Mouse (Mus musculus): ENCODE results near the gene B4galt5. TPM values are rescaled to one million over a fixed set of nuclear protein-coding genes. Genes with fewer than 3 reads are reported as not detected.

Gene B4galt5
- polyA plus RNA-seq, 1 experiment from 2014 or later: 4.5 TPM

DNA sequence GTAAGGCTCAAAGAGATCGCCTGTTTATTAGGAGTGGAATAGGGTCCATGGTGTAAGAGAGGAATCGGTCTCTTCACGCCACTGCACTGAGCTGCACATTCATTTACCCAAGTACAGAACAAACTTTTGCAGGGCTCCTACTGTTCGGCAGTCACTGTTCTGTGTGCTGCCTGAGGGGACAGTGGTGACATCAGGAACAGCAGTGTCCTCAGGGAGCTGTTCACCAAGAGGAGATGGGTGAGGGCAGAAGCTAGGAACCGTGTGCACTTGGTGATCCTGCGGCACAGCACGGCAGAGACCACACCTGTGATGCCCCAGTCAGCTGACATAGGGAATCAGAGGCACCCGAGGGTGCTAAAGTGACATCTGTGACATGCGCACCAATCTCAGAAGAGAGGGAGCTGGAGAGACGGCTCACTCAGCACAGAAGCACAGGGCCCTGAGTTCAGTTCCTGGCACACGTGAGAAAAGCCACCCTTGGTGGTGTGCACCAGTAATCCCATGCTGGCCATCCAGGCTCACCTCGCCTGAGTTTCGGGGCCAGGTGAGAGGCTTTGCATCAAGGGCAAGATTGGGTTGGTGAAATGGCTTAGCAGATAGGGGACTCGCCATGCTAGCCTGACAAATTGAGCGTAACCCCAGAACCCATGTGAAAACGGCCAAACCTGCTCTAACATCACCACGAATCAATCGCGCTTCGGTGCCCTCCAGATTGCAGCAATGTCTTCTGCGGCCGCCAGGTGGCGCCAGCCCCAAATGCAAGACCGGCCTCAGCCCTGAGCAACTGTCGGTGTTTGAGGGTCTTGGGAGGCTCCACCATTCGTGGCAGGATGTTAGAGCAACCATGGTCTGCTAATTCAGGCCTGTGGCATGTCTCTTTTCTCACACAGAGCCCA, 68.6 kb downstream of the B4galt5 start:
- no peaks in the 10 kb centered on the region for H3K36me3 ChIP-seq (ENCODE audit: control insufficient read depth, insufficient read depth, low read length)

DNA sequence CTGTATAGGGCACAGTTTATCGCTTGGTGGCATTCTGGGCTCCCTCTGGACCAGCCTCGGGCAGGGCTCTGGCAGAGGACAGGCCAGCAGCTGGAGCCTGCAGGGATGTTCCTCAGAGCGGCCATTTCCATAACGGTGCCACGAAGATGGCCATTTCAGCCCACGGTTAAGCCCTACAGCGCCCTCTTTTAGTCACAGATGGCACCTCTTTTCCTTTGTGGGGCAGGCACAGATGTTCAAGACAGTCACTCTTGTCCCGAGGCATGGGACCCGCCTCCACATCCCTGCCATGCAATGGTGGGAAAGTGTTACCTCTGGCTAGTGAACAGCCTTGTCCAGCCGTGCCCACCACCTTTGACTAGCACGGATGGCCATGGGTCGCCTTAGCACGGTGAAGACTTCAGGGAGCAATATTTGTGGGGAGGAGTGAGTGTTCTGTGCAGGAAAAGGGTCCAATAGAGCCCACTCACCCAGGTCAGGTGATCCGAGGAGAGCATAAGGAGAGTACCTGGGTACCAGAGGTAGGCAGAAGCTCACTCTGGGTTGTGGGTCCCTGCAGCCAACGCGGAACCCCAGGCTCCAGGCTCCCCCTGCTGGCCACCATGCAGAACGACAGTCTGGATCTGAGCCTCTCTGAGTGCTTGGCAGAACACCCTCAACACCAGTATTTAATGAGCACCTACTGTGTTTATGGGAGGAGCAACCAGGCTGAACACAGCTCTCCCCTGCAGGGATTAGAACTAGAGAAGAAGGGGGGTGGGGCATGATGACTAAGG, 70.0 kb downstream of the B4galt5 start:
- H3K4me2 ChIP-seq (replicated peaks; ENCODE audit: low read depth): no peak overlapping the region
- no peak overlapping the region for H3K9ac ChIP-seq (ENCODE audit: low read length)
- no peak overlapping the region for H3K27ac ChIP-seq (replicated peaks)
- no peak overlapping the region for H3K4me3 ChIP-seq (ENCODE audit: low read depth, low read length)
- WGBS: 57% methylated on average over 17 of the region's 17 CpGs
- H3K9me3 ChIP-seq (ENCODE audit: control insufficient read depth, low read length): no peaks in the 10 kb centered on the region
- peak; percentile 72 for DNase-seq (ENCODE audit: low spot score)
- no peaks in the 10 kb centered on the region for H3K27me3 ChIP-seq (ENCODE audit: control insufficient read depth, insufficient read depth, low read length)
- TF ChIP-seq CTCF (IDR thresholded peaks at IDR 0.05; ENCODE audit: low read depth) (peak; percentile 94), EP300 (optimal IDR thresholded peaks at IDR 0.05) (no peak)
- no peaks in the 10 kb centered on the region for H3K4me1 ChIP-seq (replicated peaks; ENCODE audit: control insufficient read depth, insufficient read depth)
- peak; percentile 63 for ATAC-seq (ENCODE audit: low FRiP score, low TSS enrichment)
- no peaks in the 10 kb centered on the region for H3K36me3 ChIP-seq (ENCODE audit: control insufficient read depth, insufficient read depth, low read length)

More for the DNA sequence above, 68.6 kb downstream of the B4galt5 start:
- peak; percentile 99 for TF ChIP-seq CTCF (IDR thresholded peaks at IDR 0.05; ENCODE audit: low read depth)
- TF ChIP-seq EP300 (optimal IDR thresholded peaks at IDR 0.05): no peak
- H3K4me3 ChIP-seq (ENCODE audit: low read depth, low read length): no peak overlapping the region
- H3K27ac ChIP-seq (replicated peaks): no peak overlapping the region
- H3K27me3 ChIP-seq (ENCODE audit: control insufficient read depth, insufficient read depth, low read length): no peaks in the 10 kb centered on the region
- ATAC-seq (ENCODE audit: low FRiP score, low TSS enrichment) (peak; percentile 80), DNase-seq (ENCODE audit: low spot score) (peak; percentile 71)
- no peaks in the 10 kb centered on the region for H3K4me1 ChIP-seq (replicated peaks; ENCODE audit: control insufficient read depth, insufficient read depth)
- H3K9ac ChIP-seq (ENCODE audit: low read length): no peak overlapping the region
- WGBS: 44% methylated on average over 26 of the region's 26 CpGs
- H3K4me2 ChIP-seq (replicated peaks; ENCODE audit: low read depth): no peak overlapping the region
- H3K9me3 ChIP-seq (ENCODE audit: control insufficient read depth, low read length): no peaks in the 10 kb centered on the region

DNA sequence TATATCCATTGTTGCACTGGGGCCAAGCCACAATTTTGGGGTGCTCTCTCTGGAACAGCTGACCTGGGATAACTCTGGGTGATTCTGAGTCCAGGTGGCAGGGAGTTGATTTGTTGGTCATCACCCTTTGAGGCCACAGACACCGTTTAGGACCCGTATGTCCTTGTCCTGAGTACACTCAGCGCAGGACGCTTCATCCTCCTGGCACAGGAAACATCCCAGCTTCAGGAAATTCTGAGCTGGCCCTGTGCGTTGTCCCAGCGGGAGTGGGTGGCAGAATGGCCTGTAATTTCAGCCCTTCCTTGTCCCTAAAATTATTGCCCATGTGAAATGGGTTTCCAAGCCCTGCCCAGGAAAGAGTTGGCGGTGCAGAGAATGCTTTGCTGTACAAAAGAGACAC, 71.0 kb downstream of the B4galt5 start:
- H3K9ac ChIP-seq (ENCODE audit: low read length): no peak overlapping the region
- no peaks in the 10 kb centered on the region for H3K9me3 ChIP-seq (ENCODE audit: control insufficient read depth, low read length)
- no peak overlapping the region for H3K4me3 ChIP-seq (ENCODE audit: low read depth, low read length)
- ATAC-seq (ENCODE audit: low FRiP score, low TSS enrichment) (no peak), DNase-seq (ENCODE audit: low spot score) (no peak)
- 82% methylated on average over 7 of the region's 7 CpGs for WGBS
- no peaks in the 10 kb centered on the region for H3K27me3 ChIP-seq (ENCODE audit: control insufficient read depth, insufficient read depth, low read length)
- H3K4me1 ChIP-seq (replicated peaks; ENCODE audit: control insufficient read depth, insufficient read depth): no peaks in the 10 kb centered on the region
- no peak overlapping the region for H3K27ac ChIP-seq (replicated peaks)
- no peak for TF ChIP-seq EP300 (optimal IDR thresholded peaks at IDR 0.05)
- no peak for TF ChIP-seq CTCF (IDR thresholded peaks at IDR 0.05; ENCODE audit: low read depth)
- no peaks in the 10 kb centered on the region for H3K36me3 ChIP-seq (ENCODE audit: control insufficient read depth, insufficient read depth, low read length)
- H3K4me2 ChIP-seq (replicated peaks; ENCODE audit: low read depth): no peak overlapping the region

DNA sequence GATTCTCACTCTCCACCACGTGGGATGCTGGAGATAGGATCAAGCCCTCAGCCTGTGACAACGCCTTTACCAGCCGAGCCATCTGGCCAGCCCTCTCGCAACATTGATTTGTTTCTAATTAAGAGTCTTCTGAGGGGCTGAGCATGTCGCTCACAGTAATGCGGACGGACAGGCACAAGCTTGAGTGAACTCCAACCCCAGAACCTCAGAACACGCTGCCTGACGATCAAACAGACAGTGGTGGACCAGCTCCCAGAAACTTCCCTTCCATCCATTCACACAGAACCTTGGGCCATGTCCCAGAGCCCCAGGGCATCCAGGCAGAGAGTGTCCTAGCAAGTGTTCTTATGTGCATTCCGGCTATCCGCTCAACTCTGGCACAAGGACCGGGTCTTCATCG, 72.0 kb downstream of the B4galt5 start:
- no peak overlapping the region for H3K27ac ChIP-seq (replicated peaks)
- DNase-seq (ENCODE audit: low spot score) (no peak), ATAC-seq (ENCODE audit: low FRiP score, low TSS enrichment) (no peak)
- H3K9me3 ChIP-seq (ENCODE audit: control insufficient read depth, low read length): no peaks in the 10 kb centered on the region
- no peaks in the 10 kb centered on the region for H3K4me1 ChIP-seq (replicated peaks; ENCODE audit: control insufficient read depth, insufficient read depth)
- TF ChIP-seq CTCF (IDR thresholded peaks at IDR 0.05; ENCODE audit: low read depth) (no peak), EP300 (optimal IDR thresholded peaks at IDR 0.05) (no peak)
- H3K27me3 ChIP-seq (ENCODE audit: control insufficient read depth, insufficient read depth, low read length): no peaks in the 10 kb centered on the region
- no peak overlapping the region for H3K9ac ChIP-seq (ENCODE audit: low read length)
- no peak overlapping the region for H3K4me2 ChIP-seq (replicated peaks; ENCODE audit: low read depth)
- WGBS: 79% methylated on average over 13 of the region's 13 CpGs
- H3K36me3 ChIP-seq (ENCODE audit: control insufficient read depth, insufficient read depth, low read length): no peaks in the 10 kb centered on the region
- no peak overlapping the region for H3K4me3 ChIP-seq (ENCODE audit: low read depth, low read length)

DNA sequence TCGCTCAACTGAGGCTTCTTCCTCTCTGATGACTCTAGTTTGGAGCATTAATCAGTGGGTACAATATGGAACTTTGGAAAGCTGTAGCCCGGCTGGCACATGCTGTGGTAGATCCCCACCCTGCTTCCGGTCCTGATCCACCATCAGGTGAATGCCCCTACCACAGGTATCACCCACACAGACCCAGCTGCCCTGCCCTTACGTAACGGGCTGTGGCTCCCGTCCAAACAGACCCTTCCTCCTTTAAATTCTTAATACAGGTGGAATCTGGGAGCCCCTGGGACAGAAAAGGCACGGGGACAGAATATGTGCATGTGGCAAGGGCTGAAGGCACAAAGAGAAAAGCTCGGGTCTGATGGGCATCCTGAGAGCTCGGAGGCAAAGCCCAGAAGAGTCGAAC, 73.1 kb downstream of the B4galt5 start:
- H3K36me3 ChIP-seq (ENCODE audit: control insufficient read depth, insufficient read depth, low read length): no peaks in the 10 kb centered on the region
- no peak for TF ChIP-seq CTCF (IDR thresholded peaks at IDR 0.05; ENCODE audit: low read depth)
- no peak for TF ChIP-seq EP300 (optimal IDR thresholded peaks at IDR 0.05)
- ATAC-seq (ENCODE audit: low FRiP score, low TSS enrichment): no peak
- H3K9ac ChIP-seq (ENCODE audit: low read length): no peak overlapping the region
- no peak overlapping the region for H3K4me2 ChIP-seq (replicated peaks; ENCODE audit: low read depth)
- H3K27me3 ChIP-seq (ENCODE audit: control insufficient read depth, insufficient read depth, low read length): no peaks in the 10 kb centered on the region
- H3K4me1 ChIP-seq (replicated peaks; ENCODE audit: control insufficient read depth, insufficient read depth): no peaks in the 10 kb centered on the region
- no peak overlapping the region for H3K27ac ChIP-seq (replicated peaks)
- H3K9me3 ChIP-seq (ENCODE audit: control insufficient read depth, low read length): no peaks in the 10 kb centered on the region
- H3K4me3 ChIP-seq (ENCODE audit: low read depth, low read length): no peak overlapping the region
- 86% methylated on average over 10 of the region's 10 CpGs for WGBS
- DNase-seq (ENCODE audit: low spot score): no peak

All from stomach, postnatal 0 days (tissue).